Mouse (Mus musculus) cerebellum, postnatal 14 days (tissue): ENCODE results near the gene Trank1.

Experiments
- DNase-seq, 2 experiments: peaks; one replicate each; pipeline ENCODE4 v3.0.0; 2021; ENCODE audit warnings: mixed read lengths in 2 of 2

The Trank1 gene

GRCm38 (mm10) chr9:111383046-111383445, 71.5 kb downstream of the Trank1 start:
- peak; percentile 45 to 70 for DNase-seq

DNA sequence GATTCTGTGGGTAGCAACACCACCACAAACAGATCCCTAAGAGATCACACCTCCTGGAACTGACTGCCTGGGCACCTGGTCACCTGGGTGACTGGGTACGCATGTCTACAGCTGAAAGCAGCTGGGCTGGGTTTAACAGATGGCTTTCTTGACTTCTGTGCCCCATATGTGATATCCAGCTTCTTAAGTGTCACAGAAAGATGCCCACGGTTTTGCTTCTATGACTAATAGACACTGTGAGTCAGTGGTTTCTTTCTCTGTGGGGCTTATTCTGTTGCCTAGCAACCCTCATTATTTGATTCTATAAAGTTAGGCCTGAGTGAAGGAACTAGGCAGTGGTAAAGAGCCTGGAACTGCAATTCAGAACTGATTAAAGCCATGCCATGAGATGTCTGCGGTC, 72.2 kb downstream of the Trank1 start:
- no peak for DNase-seq

DNA sequence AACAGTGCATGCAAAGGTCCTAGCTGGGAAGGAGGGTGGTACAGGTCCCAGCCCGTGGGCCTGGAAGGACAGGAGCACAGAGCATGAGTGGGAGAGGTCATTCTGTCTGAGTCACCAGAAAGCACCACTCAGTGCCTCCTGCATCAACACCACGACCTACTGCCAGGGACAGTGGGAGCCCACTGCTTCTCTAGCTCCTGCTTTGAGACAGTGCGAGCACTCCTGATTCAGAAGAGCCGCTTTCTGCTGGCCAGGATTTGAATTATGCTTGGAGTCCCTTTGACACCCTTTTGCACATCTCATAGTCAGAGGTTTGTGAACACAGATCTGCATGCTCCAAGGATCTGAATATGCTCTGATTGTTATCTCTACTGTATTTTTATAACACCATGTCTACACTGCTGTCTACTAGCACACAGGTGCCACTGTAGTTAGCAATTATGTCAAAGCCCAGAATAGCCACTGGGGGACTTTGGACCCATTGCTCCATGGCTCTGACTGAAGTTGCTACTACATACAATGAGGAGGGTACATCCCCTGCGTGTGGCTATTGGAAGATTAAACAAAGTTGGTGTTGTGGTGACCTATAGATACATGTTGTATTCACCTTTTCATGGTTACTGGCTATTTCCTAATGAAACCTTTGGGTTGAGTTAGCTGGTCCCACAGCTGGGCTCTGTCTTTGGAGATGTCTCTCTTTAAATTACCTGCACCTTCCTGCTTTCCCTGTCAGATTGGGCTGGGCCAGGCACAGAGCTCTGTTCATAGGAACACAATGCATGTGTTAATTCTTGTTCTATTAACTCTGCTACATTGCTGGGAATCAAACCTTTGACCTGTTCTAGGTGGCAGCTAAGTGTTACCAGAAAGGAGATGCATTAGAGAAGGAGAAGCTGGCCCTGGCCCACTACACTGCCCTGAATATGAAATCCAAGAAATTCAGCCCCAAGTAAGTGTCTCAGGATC, 74.3 kb downstream of the Trank1 start:
- DNase-seq = no peak

DNA sequence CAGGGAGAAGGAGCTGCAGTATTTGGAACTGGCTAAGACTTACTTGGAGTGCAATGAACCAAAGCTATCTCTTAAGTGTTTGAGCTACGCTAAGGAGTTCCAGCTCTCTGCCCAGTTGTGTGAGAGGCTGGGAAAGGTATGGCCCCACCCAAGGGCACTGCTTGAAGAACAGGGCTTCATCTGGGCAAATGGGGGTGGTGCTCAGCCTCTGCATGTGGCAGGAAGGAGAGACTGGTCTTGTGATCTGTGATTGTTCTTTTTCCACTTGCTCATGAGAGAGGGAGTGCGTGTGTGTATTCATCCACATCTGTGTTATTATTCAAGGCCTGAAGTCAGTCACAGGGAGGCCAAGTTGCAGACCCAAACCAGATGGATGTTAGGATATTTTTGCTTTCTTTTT, 75.0 kb downstream of the Trank1 start:
- DNase-seq = no peak

DNA sequence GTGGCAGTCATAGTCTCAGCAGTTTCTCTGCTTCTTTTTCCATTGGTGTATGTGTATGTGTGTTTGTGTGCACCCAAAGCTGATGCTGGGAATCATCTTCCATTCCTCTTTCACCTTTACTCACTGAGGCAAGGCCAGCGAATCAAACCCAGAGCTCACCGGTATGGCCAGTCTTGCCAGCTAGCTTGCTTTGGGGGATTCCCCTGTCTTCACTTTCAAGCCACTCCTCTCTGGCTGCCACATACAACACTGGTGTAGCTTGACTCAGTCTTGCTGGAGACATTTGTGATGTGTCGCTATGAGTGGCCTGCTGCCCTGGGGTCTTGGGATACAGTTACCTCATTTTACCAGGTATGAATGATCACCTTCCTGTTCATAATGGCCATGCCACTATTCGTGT, 76.0 kb downstream of the Trank1 start:
- no peak for DNase-seq

DNA sequence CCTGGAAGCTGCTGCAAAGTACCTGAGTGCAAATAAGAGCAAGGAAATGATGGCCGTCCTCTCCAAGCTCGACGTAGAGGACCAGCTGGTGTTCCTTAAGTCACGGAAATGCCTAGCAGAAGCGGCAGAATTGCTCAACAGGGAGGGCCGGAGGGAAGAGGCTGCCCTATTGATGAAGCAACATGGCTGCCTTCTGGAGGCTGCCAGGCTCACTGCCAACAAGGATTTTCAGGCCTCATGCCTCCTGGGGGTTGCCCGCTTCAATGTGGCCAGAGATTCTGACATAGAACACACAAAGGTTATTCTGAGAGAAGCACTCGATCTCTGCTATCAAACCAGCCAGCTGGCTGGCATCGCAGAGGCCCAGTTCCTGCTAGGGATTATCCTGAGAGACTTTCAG, 78.5 kb downstream of the Trank1 start:
- peak; percentile 56 to 62 for DNase-seq

GRCm38 (mm10) chr9:111391036-111391435, 79.5 kb downstream of the Trank1 start:
- peak in 1 of 2 experiments; percentile 25 for DNase-seq

DNA sequence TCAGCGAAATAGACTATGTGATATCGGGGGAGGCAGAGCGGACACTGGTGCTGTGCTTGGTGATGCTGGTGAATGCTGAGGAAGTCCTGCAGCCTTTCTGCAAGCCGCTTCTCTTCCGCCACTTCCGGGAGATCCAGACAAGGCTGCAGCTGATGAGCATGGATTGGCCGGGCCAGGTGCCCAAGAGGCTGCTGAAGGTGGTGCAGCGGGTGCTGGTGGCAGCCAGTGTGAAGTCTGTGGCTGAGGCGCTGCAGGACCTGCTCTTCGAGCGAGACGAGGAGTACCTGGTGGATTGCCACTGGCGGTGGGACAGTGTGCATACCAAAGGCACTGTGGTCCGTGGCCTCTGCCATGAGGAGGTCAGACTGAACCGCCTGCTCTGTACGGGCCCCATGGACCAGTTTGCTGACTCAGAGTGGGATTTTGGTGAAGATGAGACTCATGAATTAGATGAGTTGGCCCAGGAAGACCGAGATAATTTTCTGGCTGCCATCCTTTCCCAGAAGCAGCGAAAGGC, 80.4 kb downstream of the Trank1 start:
- DNase-seq = no peak

DNA sequence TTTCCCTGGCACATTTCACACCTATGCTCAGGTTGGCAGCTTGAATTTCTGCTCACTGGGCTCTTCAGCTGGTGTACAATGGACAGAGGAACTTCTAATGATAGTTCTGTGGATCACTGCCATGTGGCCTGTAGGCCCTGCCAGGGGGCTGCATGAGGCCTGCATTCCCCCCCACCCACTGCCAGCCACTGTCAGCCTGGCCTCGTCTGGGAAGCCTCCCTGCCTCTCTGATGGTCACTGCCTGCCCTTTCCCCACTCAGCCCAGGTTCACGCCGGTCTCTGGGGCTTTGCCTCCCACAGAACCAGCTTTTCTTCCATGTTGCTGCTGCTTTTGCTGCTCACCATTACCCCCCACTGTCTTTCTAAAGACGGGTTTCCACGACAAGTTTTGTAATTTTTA, 83.7 kb downstream of the Trank1 start:
- DNase-seq = no peak

DNA sequence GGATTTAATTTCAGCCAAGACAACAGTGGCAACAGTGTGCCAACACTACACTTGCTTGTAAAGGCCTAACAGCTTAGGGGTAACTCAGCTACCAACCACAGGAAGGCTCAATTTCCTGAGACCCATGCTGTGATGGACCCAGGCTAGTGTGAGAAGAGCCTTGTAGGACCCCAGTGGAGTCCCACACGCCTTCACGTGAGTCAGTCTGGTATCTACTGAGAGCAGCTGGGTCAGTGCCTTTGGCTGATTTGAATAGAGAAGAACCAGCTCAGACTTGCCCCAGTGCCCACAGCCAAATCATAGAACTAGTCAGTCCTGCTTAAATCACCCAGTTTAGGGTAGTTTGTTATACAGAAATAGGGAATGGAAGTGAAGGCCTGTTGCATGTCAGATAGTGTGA, 86.5 kb downstream of the Trank1 start:
- no peak for DNase-seq

DNA sequence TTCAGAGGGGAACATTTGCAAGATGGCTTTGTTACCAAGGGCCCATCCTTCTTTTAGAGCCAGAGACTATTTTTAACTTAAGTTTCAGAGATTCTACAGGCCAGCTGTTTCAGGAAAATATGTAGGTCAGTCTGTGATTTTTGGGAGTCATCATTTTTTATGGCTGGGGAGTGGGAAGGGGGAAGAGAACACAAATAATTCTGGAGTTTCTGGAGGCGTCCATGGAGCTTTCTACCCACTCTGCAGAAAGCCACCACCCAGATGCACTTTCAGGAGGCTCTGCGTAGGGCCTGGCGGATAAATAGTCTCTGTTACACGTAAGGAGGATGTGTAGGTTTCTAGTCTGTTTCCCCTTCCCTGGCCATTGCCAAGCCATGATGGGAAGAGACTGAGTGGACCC, 88.5 kb downstream of the Trank1 start:
- DNase-seq = no peak

DNA sequence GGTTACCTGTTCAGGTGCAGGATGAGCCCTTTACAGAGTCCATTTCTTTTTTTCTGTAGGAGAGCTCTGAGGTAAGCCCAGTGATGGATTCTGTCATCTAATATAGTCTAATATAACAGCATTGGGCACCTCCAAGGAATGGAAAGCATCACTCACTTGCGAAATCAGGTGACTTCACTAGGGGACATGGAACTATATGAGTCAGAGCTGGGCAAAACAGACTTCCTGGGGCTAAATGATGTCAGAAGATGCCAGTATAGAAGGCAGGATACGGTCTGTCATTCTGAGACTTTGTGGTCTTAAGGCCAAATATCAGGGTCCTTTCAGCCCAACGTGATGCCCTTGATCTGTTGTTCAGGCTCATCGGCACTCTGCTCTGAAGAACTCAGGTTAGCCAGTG, 91.6 kb downstream of the Trank1 start:
- no peak for DNase-seq

DNA sequence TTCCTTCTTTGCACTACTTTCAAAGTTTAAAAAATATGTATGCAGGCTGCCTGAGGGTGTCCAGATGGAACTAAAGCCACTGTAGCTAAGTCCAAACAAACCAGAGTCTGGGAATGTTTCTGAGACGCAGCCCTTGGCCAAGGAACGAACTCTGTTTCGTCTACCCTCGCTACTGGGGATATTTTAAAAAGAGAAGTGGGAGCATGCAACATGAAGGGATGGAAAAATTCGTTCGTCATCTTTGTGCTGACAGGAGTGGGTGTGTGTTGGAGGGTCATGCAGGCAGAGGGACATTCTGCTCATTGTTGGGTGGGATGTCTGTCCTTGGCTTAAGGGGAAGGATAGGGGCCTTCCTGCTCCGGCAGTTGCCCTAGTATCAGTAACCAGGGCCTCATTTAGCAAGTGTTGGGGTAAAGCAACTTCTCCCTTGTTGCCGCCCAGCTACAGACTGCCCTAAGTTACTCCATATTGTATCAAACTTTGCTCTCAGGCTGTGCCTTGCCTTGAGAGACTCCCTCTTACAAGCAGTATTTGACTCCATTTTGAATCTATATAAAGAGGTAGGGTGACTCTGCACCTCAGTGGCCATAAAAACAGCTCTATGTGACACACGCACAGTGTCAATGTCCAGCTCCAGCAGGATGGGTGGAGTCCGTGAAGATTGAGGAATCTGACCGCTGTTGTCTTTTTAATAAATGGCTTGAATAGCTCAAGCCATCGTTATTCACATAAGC, 93.0 kb downstream of the Trank1 start:
- DNase-seq = no peak

DNA sequence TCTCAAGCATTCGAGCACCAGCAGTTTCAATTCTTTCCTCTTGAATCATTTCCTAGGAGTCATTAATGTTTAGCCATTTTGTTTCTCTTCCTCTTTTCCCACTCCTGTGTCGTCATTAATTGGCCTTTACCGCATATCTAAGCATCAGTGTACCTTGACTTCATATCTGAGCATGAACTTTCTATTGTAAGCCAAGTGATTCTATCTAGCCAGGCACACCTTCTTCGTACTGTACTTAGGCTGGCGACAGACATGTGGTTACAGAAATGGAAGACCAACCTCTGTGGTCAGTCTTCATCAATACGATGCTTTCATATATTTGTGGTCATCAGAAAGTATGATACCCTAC, 93.5 kb downstream of the Trank1 start:
- DNase-seq = no peak

DNA sequence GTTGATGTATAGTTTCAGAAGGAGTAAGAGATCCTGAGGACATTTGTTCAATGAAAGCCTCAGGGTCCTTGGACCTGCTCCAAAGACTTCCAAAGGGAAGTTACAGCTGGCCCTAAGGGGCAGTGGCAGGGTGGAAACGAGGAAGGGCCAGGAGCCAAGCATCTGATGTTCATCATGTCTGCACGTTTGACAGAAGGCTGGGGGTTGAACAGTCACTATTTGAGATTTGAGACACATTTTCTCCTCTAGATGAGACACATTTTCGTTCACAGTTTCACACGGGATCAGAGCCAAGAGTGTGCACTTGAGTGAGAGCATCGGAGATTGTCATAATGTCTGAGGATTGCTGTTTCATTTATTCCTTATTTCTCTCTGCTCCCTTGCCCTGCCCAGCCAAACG, 96.5 kb downstream of the Trank1 start:
- DNase-seq = peak in 1 of 2 experiments; percentile 11

- no peak for DNase-seq
Observed at GRCm38 (mm10) chr9:111408427-111408826, 96.9 kb downstream of the Trank1 start.

GRCm38 (mm10) chr9:111412471-111413160, 101.1 kb downstream of the Trank1 start:
- peak in 1 of 2 experiments; percentile 23 for DNase-seq

GRCm38 (mm10) chr9:111421862-111422261, 110.3 kb downstream of the Trank1 start:
- DNase-seq = no peak

- DNase-seq = no peak
Observed at GRCm38 (mm10) chr9:111422567-111422966, 111.0 kb downstream of the Trank1 start.

- DNase-seq = no peak
Observed at GRCm38 (mm10) chr9:111425113-111425512, 113.6 kb downstream of the Trank1 start.

- DNase-seq = no peak
Observed at GRCm38 (mm10) chr9:111425952-111426351, 114.4 kb downstream of the Trank1 start.

DNA sequence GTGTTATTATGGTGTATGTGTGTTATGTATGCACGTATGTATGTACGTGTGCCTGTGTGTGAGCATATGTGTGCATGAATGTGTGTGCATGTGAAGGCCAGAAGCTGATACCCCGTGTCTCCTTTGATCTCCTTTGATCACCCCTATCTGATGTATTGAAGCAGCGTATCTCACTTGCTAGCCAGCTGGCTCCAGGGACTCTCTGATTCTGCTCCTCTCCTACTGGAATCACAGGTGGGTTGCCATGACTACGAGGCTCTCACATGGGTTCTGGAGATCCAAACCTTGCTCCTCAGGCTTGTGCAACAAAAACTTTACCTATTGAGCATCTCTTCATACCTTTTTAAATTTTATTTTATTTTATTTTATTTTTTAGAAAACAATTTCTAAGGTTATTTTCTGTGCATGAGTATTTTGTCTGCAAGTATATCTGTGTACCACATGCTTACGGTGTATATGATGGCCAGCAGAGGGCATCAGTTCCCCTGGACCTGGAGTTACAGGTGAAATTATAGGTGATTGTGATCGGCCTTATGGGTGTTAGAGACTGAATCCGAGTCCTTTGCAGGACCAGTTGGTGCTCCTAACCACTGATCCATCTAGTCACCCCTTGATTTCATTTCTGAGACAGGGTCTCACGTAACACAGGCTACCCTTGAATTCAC, 116.5 kb downstream of the Trank1 start:
- no peak for DNase-seq
